Mouse (Mus musculus): ENCODE results near the gene Hist2h4. TPM values are rescaled to one million over a fixed set of nuclear protein-coding genes. Genes with fewer than 3 reads are reported as not detected.
"Not testable (repeated sequence)": the region's sequence is repeated elsewhere in the genome, so short reads cannot be mapped to it uniquely, and the experiment has no call there.

Gene Hist2h4
- polyA plus RNA-seq, 1 experiment from 2014 or later: 10.9 TPM

GRCm38 (mm10) chr3:96238954-96239793 is 23.9 kb downstream of the Hist2h4 start, which contains the start of gene Hist2h3c2:
Gene Hist2h3c2 (minus strand): TSS chr3:96239127.
- H3K4me2 ChIP-seq (replicated peaks): peak within 1 kb of the TSS; percentile 55
- ATAC-seq (ENCODE audit: low FRiP score): peak; percentile 93
- H3K27ac ChIP-seq: peak within 1 kb of the TSS; percentile 76
- 0% methylated on average over 11 of the region's 68 CpGs for WGBS
- peaks cover 17% of the 10 kb centered on the region for H3K4me1 ChIP-seq
- H3K27me3 ChIP-seq; H3K36me3 ChIP-seq; H3K9me3 ChIP-seq (replicated peaks): not testable (repeated sequence)
- H3K9ac ChIP-seq: peak within 1 kb of the TSS; percentile 56
- H3K4me3 ChIP-seq: peak within 1 kb of the TSS; percentile 37

- Histone ChIP-seq H3K9me3 (replicated peaks) (no peaks in the 10 kb centered on the region), H3K36me3 (no peaks in the 10 kb centered on the region), H3K27ac (peak overlapping the region; percentile 68), H3K4me2 (replicated peaks) (peak overlapping the region; percentile 55), H3K9ac (peak overlapping the region; percentile 56), H3K4me1 (peaks cover 15% of the 10 kb centered on the region), H3K4me3 (peak overlapping the region; percentile 37), H3K27me3 (no peaks in the 10 kb centered on the region)
- no peak for ATAC-seq (ENCODE audit: low FRiP score)
- under 1% methylated on average over 12 of the region's 12 CpGs for WGBS
These were observed 25.1 kb downstream of the Hist2h4 start for GRCm38 (mm10) chr3:96237904-96238511.

- Histone ChIP-seq H3K4me1 (peaks cover 15% of the 10 kb centered on the region), H3K4me2 (replicated peaks) (peak overlapping the region; percentile 55), H3K4me3 (peak overlapping the region; percentile 37), H3K27ac (peak overlapping the region; percentile 68; the same call in 1 of the 2 replicates), H3K36me3 (no peaks in the 10 kb centered on the region), H3K9me3 (replicated peaks) (no peaks in the 10 kb centered on the region), H3K27me3 (no peaks in the 10 kb centered on the region), H3K9ac (peak overlapping the region; percentile 56)
- 28% methylated on average over 7 of the region's 7 CpGs for WGBS
- ATAC-seq (ENCODE audit: low FRiP score): no peak
These were observed 25.7 kb downstream of the Hist2h4 start for GRCm38 (mm10) chr3:96237335-96237903.

DNA sequence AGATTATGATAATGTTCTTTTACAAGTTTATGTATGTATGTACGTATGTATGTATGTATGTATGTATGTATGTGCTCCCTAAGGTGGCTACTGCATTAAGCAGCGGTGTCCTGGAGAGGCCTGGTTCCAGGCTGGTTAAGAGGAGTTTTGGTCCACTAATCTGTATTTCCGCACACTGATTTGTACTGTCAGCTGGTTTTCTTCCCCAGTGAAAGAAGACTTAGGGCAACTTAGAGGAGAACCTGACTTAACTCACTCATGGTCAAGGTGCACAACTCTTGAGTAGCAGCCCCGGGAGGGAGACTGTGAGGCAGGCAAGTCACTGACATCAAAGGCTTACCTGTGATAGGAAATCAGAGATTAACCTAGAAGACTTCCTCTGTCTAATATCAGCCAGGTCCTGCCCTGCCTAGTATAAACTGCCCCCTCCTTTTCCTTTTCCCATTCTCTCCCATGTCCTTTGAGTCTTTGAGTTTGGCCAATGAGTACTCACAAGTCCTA is 26.2 kb downstream of the Hist2h4 start:
- 83% methylated on average over 4 of the region's 4 CpGs for WGBS

DNA sequence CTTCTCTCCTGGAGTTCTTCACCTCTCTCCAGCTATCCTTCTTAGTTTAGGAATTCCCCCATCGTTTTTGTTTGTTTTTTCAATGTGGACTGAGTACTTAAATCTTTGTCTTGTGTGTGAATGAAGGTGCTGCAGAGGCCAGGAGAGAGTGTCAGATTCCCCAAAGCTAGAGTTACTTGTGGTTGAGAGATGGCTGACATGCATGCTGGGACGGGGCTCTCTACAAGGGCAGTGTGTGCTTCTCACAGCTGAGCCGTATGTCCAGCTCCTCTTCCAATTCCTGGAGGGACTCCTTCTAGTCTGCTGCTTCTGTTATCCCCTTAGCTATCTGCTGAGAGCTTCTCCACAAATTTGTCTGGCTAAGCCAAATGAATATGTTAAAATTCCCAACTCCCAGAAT is 27.3 kb downstream of the Hist2h4 start:
- 62% methylated on average over 3 of the region's 3 CpGs for WGBS
- Histone ChIP-seq H3K9me3 (replicated peaks) (no peaks in the 10 kb centered on the region), H3K36me3 (no peaks in the 10 kb centered on the region), H3K4me1 (peaks cover 15% of the 10 kb centered on the region), H3K4me2 (replicated peaks) (no peak overlapping the region), H3K9ac (no peak overlapping the region), H3K4me3 (no peak overlapping the region), H3K27me3 (no peaks in the 10 kb centered on the region), H3K27ac (peak overlapping the region; percentile 30; the same call in 1 of the 2 replicates)
- no peak for ATAC-seq (ENCODE audit: low FRiP score)

More for the DNA sequence above, 26.2 kb downstream of the Hist2h4 start:
- ATAC-seq (ENCODE audit: low FRiP score): no peak
- peak overlapping the region; percentile 56; the same call in 1 of the 2 replicates for H3K9ac ChIP-seq
- H3K4me3 ChIP-seq: peak overlapping the region; percentile 37; the same call in 1 of the 2 replicates
- no peaks in the 10 kb centered on the region for H3K27me3 ChIP-seq
- H3K36me3 ChIP-seq: no peaks in the 10 kb centered on the region
- H3K4me2 ChIP-seq (replicated peaks): peak overlapping the region; percentile 55
- no peaks in the 10 kb centered on the region for H3K9me3 ChIP-seq (replicated peaks)
- H3K27ac ChIP-seq: no peak overlapping the region
- H3K4me1 ChIP-seq: peaks cover 15% of the 10 kb centered on the region

- no peak for ATAC-seq (ENCODE audit: low FRiP score)
- H3K4me3 ChIP-seq: no peak overlapping the region
- no peak overlapping the region for H3K27ac ChIP-seq
- H3K9ac ChIP-seq: no peak overlapping the region
- no peaks in the 10 kb centered on the region for H3K36me3 ChIP-seq
- H3K9me3 ChIP-seq (replicated peaks): no peaks in the 10 kb centered on the region
- H3K4me2 ChIP-seq (replicated peaks): no peak overlapping the region
- no peaks in the 10 kb centered on the region for H3K27me3 ChIP-seq
- peaks cover 15% of the 10 kb centered on the region for H3K4me1 ChIP-seq
- 95% methylated on average over 2 of the region's 2 CpGs for WGBS
These were observed 28.2 kb downstream of the Hist2h4 start for GRCm38 (mm10) chr3:96234914-96235313.

DNA sequence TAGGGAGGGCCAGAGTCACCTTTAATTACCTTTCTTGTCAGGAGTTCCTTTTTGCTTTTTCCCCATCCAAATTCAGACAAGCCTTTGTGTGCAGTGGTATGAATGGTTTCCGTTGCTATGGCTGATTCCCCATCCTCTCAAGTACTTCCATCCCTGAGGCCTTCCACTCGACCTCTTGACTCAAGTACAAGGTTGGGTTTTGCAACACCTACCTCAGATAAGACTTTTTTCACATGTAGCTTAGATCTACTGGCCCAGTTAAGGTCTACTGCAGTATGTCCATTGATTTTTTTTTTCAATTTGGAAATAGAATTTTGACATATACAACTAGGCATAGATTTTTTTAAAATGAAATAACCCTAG is 31.4 kb downstream of the Hist2h4 start:
- no peak overlapping the region for H3K9ac ChIP-seq
- WGBS: 72% methylated on average over 2 of the region's 2 CpGs
- no peak overlapping the region for H3K4me2 ChIP-seq (replicated peaks)
- no peak overlapping the region for H3K4me3 ChIP-seq
- H3K9me3 ChIP-seq (replicated peaks): no peaks in the 10 kb centered on the region
- 0 out of 2 replicates have a peak, but pooled peaks cover 6% of the 10 kb centered on the region for H3K4me1 ChIP-seq
- no peaks in the 10 kb centered on the region for H3K36me3 ChIP-seq
- H3K27ac ChIP-seq: no peak overlapping the region
- H3K27me3 ChIP-seq: no peaks in the 10 kb centered on the region
- no peak for ATAC-seq (ENCODE audit: low FRiP score)

DNA sequence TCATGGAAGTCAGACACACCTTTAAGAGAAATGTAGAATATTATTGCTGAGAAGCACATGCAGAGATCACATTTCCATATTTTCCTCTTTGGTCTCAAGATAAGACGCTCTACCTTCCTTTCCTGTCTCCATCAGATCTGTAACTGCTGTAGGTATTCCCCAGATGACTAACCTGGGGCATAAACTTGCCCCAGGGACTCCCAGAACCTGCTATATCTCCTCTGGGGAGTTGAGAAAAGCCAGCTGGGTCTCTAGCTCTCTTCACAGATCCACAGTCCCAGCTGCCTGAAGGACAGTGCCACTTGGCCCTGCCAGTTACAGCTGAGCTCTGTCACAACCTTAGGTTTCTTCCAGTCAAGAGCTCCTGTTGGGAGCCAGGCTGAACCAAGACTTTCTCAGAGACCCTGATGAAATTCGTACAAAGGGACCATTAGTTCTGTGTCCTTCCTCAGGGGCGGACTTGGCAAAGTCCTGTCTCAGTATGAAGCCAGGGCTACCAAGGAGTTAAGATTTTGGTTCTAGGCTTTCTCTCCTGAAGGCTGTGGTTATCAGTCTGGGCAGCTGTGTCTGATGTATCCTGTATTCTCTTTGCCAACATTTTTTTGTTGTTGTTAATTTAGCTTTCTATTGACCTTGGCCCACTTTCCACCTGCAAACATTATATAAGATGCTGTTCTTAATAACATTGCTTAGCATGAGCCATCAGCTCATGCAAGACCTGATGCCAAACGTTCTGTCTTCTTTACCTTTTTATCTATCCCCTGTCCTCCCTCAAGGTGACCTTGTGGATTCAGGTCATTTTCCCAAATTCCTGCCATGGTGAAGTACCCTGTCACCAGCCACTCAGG is 32.0 kb downstream of the Hist2h4 start:
- no peak overlapping the region for H3K9ac ChIP-seq
- no peaks in the 10 kb centered on the region for H3K36me3 ChIP-seq
- no peak overlapping the region for H3K4me2 ChIP-seq (replicated peaks)
- no peaks in the 10 kb centered on the region for H3K27me3 ChIP-seq
- no peak overlapping the region for H3K4me3 ChIP-seq
- no peak for ATAC-seq (ENCODE audit: low FRiP score)
- no peaks in the 10 kb centered on the region for H3K9me3 ChIP-seq (replicated peaks)
- H3K27ac ChIP-seq: no peak overlapping the region
- H3K4me1 ChIP-seq: 0 out of 2 replicates have a peak, but pooled peaks cover 7% of the 10 kb centered on the region
- 73% methylated on average over 4 of the region's 4 CpGs for WGBS

- no peak for ATAC-seq (ENCODE audit: low FRiP score)
- no peak overlapping the region for H3K27ac ChIP-seq
- no peak overlapping the region for H3K9ac ChIP-seq
- H3K9me3 ChIP-seq (replicated peaks): no peaks in the 10 kb centered on the region
- WGBS: 82% methylated on average over 2 of the region's 2 CpGs
- H3K36me3 ChIP-seq: no peaks in the 10 kb centered on the region
- 0 out of 2 replicates have a peak, but pooled peaks cover 9% of the 10 kb centered on the region for H3K4me1 ChIP-seq
- H3K4me3 ChIP-seq: no peak overlapping the region
- H3K4me2 ChIP-seq (replicated peaks): no peak overlapping the region
- no peaks in the 10 kb centered on the region for H3K27me3 ChIP-seq
These were observed 32.7 kb downstream of the Hist2h4 start for GRCm38 (mm10) chr3:96230404-96230803.

DNA sequence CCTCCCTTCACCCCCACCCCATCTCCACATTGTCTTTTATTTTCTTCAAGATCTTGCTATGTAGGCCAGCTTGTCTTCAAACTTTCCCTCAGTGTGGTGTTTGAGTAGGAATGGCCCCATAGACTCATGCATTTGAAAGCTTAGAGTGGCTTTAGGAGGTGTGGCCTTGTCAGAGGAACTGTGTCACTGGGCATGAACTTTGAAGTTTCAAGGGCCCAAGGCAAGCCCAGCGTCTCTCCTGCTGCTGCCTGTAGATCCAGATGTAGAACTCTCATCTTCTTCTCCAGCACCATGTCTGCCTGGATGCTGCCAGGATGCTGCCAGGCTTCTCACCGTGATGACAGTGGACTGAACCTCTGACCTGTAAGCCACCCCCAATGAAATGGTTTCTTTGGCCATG is 34.3 kb downstream of the Hist2h4 start:
- 62% methylated on average over 2 of the region's 2 CpGs for WGBS
- Histone ChIP-seq H3K4me2 (replicated peaks) (no peak overlapping the region), H3K4me3 (no peak overlapping the region), H3K27ac (no peak overlapping the region), H3K9me3 (replicated peaks) (no peaks in the 10 kb centered on the region), H3K27me3 (no peaks in the 10 kb centered on the region), H3K4me1 (0 out of 2 replicates have a peak, but pooled peaks cover 11% of the 10 kb centered on the region), H3K9ac (no peak overlapping the region), H3K36me3 (no peaks in the 10 kb centered on the region)
- ATAC-seq (ENCODE audit: low FRiP score): no peak

GRCm38 (mm10) chr3:96226695-96227648 is 36.1 kb downstream of the Hist2h4 start:
- no peak overlapping the region for H3K27ac ChIP-seq
- H3K4me2 ChIP-seq (replicated peaks): no peak overlapping the region
- WGBS: 73% methylated on average over 8 of the region's 8 CpGs
- H3K27me3 ChIP-seq: no peaks in the 10 kb centered on the region
- H3K4me1 ChIP-seq: peaks cover 17% of the 10 kb centered on the region
- no peak for ATAC-seq (ENCODE audit: low FRiP score)
- no peak overlapping the region for H3K4me3 ChIP-seq
- H3K9me3 ChIP-seq (replicated peaks): no peaks in the 10 kb centered on the region
- no peaks in the 10 kb centered on the region for H3K36me3 ChIP-seq
- no peak overlapping the region for H3K9ac ChIP-seq

Measured in hindbrain, embryonic 12.5 days (tissue).